Mouse (Mus musculus): ENCODE results near the gene Atcay.

DNA sequence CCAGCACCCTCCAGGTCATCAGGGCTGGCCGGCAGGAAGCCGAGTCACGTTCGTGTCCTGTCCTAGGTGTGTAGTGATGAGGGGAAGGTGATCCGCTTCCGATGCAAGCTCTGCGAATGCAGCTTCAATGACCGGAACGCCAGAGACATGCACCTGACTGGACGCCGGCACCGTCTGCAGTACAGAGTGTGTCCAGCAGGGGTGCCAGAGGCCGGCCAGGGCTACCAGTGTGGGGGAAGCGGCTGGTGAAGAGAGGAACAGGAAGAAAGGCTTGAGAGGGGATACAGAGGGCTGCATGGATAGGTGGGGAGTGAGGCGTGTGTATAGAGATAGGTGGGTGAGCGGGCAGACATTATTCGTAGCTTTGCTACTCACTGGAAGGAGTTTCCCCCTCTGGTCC lies 14.0 kb upstream of the Atcay start:
- peak in 1 of 2 experiments; percentile 45; a peak in 1 of 4 replicates for TF ChIP-seq POLR2A (IDR thresholded peaks at IDR 0.05; ENCODE audit: control insufficient read depth in 1 of 2, insufficient read depth in 1 of 2, low read depth in 1 of 2, low read length in 2 of 2, poor library complexity in 1 of 2)
- no peak for TF ChIP-seq EP300 (IDR thresholded peaks at IDR 0.05; ENCODE audit: low read depth in 1 of 2, low read length in 2 of 2)
- TF ChIP-seq CTCF (IDR thresholded peaks at IDR 0.05 in 2 of 3, conservative IDR thresholded peaks at IDR 0.05 in 1 of 3; ENCODE audit: control insufficient read depth in 1 of 3, insufficient read depth in 1 of 3, low read depth in 2 of 3, low read length in 3 of 3, poor library complexity in 1 of 3, severe bottlenecking in 1 of 3): peak; percentile 82 to 90 (median 88)
- no peak for TF ChIP-seq MXI1 (IDR thresholded peaks at IDR 0.05; ENCODE audit: low read depth, low read length)
- no peak for TF ChIP-seq RCOR1 (IDR thresholded peaks at IDR 0.05; ENCODE audit: low read depth, low read length)
- no peak for TF ChIP-seq USF1 (IDR thresholded peaks at IDR 0.05; ENCODE audit: low read depth, low read length)
- no peak for TF ChIP-seq GATA1 (IDR thresholded peaks at IDR 0.05; ENCODE audit: low read depth, low read length)
- TF ChIP-seq MAFK (IDR thresholded peaks at IDR 0.05; ENCODE audit: borderline replicate concordance, low read depth, low read length): no peak
- no peak for TF ChIP-seq MYB (IDR thresholded peaks at IDR 0.05; ENCODE audit: low read depth, low read length)
- TF ChIP-seq RAD21 (IDR thresholded peaks at IDR 0.05; ENCODE audit: low read depth, low read length): peak; percentile 50
- no peak for TF ChIP-seq TBP (IDR thresholded peaks at IDR 0.05; ENCODE audit: low read depth, low read length)

All from MEL (cell line).